Mouse (Mus musculus) liver, adult 2 months (tissue): ENCODE measurements at regions not wholly inside any gene's neighbourhood (a gene's known extent, or its start where the extent isn't known, plus 50 kb on each side); places are given as distances from the start of the nearest gene placed in this dataset.

Experiments used
- CTCF ChIP-seq: fragments of 200-500 bp; IDR thresholded peaks from 2 replicates; pipeline ENCODE4 v1.5.1; 2011; ENCODE audit warnings: low read depth, low read length, control low read depth
- POLR2A ChIP-seq: fragments of 200-500 bp; IDR thresholded peaks from 2 replicates; pipeline ENCODE4 v1.6.1; 2011; ENCODE audit warnings: low read length, control low read depth; ENCODE audit not compliant: insufficient read depth; ENCODE audit errors: extremely low read depth

- TF ChIP-seq CTCF = no peak
- TF ChIP-seq POLR2A = no peak
Measured at GRCm38 (mm10) chr14:12913421-12913820, 90.5 kb upstream of the Cadps start.
